Mouse (Mus musculus): ENCODE data around the gene C1qa.
A peak's percentile ranks its signal among the peaks of the same experiment; 100 is the strongest.

C1qa gene

GRCm38 (mm10) chr4:136904767-136905539 lies 6.3 kb upstream of the C1qa start:
- no peak for DNase-seq (ENCODE audit: low spot score)

DNA sequence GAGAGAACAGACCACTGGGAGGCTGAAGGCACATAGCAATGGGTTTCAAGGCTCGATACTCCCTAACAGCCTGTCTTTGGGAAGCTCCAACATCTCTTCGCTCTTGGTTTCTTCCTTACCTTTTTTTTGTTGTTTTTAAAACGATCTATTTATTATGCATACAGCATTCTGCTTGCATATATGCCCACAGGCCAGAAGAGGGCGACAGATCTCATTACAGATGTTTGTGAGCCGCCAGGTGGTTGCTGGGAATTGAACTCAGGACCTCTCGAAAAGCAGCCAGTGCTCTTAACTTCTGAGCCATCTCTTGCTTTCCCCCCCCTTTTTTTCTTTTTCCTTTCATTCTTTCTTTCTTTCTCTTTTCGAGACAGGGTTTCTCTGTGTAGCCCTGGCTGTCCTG lies 551 bp upstream of the C1qa start:
- no peak for DNase-seq (ENCODE audit: low spot score)

DNA sequence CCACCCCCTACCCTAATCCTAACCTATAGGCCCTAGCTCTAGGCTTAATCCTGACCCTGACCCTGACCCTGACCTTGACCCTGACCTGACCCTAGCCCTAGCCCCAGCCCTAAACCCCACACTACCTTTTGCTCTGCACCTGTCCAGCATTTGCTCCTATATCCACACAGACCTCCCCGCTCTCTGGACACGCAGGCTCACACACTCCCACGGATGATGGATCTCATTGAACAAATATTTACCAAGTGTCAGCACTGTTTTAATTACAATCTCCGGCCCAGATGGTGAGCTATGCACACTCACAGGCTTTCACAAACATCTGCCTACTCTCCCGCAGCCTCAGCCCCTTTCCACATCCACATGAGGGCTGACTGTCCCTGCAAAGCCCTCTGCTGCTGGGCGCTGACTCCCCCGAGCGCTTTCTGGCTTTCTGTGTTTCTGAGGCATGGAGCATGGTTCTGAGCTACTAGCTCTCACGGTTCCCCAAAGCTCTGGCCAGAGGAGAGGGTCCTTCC lies 462 bp downstream of the C1qa start:
- no peak for DNase-seq (ENCODE audit: low spot score)

DNA sequence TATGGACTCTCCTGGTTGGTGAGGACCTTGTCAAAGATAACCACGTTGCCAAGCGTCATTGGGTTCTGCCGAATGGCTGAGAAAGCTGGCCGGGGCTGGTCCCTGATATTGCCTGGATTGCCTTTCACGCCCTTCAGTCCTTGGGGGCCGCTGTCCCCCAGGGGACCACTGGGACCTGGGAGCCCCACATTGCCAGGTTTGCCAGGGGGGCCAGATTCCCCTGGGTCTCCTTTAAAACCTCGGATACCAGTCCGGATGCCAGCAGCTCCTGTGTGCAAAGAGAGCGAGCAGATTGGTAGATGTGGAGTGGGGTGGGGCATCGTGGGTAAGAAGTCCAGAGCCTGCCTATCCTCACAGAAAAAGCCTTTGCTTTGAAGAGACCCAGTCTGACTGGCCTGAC lies 2.1 kb downstream of the C1qa start:
- DNase-seq (ENCODE audit: low spot score) = no peak

GRCm38 (mm10) chr4:136895861-136896260 lies 2.7 kb downstream of the C1qa start:
- no peak for DNase-seq (ENCODE audit: low spot score)

- no peak for DNase-seq (ENCODE audit: low spot score)
Observed at GRCm38 (mm10) chr4:136894821-136895220, 3.8 kb downstream of the C1qa start.

DNA sequence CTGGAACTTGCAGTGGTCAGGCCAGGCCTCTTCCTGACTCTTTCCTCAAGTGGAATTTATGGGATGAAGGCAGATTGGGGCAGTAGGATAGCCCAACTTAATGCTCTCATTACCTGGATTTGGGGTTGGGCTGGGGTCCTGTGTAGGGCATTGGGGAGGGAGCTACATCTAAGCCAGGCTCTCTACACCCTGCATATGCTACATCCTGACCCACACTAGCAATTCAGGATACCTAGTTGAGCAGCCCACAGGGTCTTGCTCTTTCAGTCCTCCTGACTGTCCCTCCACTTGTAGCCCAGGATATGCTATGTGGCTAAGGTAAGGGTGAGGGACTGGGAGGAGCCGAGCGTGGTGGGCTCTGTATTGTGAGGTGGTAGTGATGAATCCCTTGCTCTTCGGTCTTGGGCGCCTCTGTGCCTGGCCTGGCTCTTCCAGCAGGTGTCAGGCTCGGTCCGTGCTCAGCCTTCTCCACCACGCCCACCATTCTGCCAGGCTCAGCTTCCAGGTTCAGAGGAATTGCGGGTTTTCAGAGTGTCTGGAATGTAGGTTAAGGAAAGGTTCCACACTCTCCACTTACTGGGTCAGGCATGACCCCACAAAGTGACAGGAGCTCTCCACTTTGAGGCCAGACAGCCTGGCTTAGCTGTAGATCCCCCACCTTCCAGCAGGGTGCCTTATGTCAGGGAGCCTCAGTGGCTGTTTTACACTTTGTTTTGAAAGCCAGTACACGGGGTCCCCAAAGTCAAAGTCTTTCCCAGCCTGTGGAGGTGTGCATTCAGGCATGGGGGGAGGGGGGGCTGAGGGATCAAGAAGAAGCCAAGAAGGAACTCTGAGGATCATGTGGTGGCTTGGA lies 4.7 kb downstream of the C1qa start:
- DNase-seq (ENCODE audit: low spot score) = peak; percentile 20

DNA sequence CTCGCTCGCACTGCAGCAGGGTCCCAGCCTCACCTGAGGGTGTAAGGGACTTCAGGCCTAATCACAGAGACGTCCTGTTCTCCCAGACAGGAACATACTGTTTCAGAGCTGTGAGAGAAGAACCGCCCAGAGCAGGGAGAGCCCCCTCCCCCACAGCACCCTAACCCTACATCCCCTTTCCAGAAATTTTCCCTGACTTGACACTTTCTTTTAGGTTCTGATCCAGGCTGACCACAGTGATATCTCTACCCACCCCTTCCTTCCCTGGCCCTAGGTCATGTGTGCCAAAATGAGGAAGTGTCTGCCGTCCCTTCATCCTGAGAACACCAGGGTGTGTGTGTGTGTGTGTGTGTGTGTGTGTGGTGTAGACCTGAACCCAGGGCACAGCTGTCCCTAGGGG lies 5.8 kb downstream of the C1qa start, which contains the start of gene C1qc:
TSS of gene C1qc (minus strand) at position 255 of the 400 bp plus-strand sequence.
- no peak for DNase-seq (ENCODE audit: low spot score)

DNA sequence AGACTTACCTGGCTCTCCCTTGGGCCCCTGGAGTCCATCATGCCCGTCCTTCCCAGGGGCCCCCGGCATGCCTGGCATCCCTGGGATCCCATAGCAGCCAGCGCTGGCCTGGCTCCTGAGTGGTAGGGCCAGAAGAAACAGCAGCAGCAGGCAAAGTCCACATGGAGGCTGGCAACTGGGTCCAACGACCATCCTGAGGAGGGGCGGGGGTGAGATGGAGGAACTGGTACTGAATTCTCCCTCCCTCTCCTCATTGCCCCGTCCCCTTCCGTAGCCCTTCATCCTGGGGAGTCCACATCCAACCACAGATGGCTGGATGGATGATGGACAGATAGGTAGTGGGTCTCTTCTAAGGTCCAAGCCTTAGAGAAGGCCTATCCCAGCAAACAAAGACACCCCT lies 6.2 kb downstream of the C1qa start:
- DNase-seq (ENCODE audit: low spot score) = no peak

DNA sequence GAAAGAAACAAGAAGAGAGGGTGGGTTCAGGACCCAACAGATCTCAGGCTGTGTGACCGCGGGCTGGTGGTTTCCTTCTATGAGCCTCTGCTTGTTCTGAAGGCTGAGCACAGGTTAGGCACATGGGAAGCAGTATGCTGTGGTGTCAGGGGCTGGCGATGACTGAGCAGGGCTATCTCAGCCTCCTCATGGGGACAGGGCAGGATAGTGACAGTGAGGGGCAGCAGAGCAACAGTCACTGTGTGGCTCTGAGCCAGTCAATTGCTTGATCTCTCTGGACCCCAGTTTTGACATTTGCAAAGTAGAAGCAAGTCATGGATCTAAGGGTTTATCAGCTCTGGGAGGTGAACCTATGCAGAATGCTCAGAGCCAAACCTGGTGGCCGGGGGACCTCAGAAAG lies 7.5 kb downstream of the C1qa start:
- DNase-seq (ENCODE audit: low spot score) = no peak

DNA sequence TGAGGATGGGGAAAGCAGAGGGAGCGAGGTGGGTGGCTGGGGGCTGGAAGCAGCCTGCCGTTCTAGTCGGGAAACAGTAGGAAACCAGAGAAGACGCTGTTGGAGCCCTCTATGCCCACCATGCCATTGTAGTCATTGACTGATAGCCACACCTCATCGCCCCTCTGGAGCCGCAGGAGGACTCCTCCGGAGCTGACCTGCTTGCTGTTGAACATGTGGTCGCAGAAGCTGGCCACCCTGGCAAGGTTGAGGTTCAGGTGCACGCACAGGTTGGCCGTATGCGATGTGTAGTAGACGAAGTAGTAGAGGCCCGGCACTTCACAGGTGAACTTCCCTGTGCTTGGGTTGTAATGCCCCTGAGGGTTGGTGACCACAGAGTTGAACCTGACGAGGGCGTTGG lies 8.6 kb downstream of the C1qa start:
- DNase-seq (ENCODE audit: low spot score) = no peak

DNA sequence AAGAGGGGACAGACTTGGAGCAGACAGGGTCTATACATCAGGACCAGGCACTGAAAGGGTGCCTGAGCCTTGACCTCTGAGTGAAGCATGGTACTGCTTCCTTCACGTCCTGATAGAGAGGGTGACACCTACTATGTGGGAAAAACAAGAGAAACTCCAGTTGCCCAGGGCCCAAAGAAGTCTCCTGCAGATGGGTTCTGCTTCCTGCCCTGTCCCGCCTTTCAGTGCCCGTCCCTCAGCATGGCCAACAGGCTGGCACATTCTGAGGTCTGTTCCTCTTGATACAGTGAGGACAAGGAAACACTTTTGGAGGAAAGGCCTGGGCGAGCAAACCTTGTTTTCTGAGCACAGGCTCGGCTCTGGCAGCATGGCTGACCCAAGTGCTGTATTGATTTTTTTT lies 10.9 kb downstream of the C1qa start:
- DNase-seq (ENCODE audit: low spot score) = no peak

- DNase-seq (ENCODE audit: low spot score) = no peak
Observed at GRCm38 (mm10) chr4:136886101-136886500, 12.5 kb downstream of the C1qa start, which contains the start of gene C1qb. TSS of gene C1qb (minus strand) at chr4:136886187.

- no peak for DNase-seq (ENCODE audit: low spot score)
Observed at GRCm38 (mm10) chr4:136878601-136879000, 20.0 kb downstream of the C1qa start.

GRCm38 (mm10) chr4:136878171-136878570 lies 20.4 kb downstream of the C1qa start:
- no peak for DNase-seq (ENCODE audit: low spot score)

- peak; percentile 53 for DNase-seq (ENCODE audit: low spot score)
Observed at GRCm38 (mm10) chr4:136876971-136877370, 21.6 kb downstream of the C1qa start.

- no peak for DNase-seq (ENCODE audit: low spot score)
Observed at GRCm38 (mm10) chr4:136875012-136875411, 23.6 kb downstream of the C1qa start.

GRCm38 (mm10) chr4:136868371-136868770 lies 30.2 kb downstream of the C1qa start:
- no peak for DNase-seq (ENCODE audit: low spot score)

GRCm38 (mm10) chr4:136867690-136868345 lies 30.8 kb downstream of the C1qa start:
- DNase-seq (ENCODE audit: low spot score) = no peak

DNA sequence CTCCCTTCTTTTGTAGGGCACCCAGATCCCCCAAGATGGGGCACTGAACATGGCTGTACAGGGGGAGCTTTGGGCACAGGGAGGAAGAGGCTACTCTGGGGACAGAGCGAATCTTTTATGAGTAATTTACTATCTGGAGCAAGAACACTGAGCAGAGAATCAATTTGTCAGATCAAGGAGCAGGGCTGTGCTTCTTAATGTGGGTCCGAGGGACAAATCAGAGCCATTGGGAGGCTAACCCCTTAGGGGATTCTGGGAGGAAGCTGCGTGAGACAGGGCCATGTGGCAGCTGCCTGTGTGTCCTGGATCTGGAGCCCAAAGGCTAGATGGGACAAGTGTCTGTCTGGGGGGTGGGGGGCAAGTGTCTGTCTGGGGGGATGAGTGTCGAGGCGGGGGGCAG lies 33.1 kb downstream of the C1qa start:
- DNase-seq (ENCODE audit: low spot score) = no peak

GRCm38 (mm10) chr4:136864751-136865470 lies 33.7 kb downstream of the C1qa start:
- no peak for DNase-seq (ENCODE audit: low spot score)

GRCm38 (mm10) chr4:136863517-136863916 lies 35.1 kb downstream of the C1qa start:
- DNase-seq (ENCODE audit: low spot score) = no peak
